Mouse (Mus musculus): ENCODE results near the gene Pbx1. TPM values are rescaled to one million over a fixed set of nuclear protein-coding genes. Genes with fewer than 3 reads are reported as not detected.

Pbx1 gene
- total and polyA plus RNA-seq, 3 experiments, result 0.10 TPM; not detected in 2

DNA sequence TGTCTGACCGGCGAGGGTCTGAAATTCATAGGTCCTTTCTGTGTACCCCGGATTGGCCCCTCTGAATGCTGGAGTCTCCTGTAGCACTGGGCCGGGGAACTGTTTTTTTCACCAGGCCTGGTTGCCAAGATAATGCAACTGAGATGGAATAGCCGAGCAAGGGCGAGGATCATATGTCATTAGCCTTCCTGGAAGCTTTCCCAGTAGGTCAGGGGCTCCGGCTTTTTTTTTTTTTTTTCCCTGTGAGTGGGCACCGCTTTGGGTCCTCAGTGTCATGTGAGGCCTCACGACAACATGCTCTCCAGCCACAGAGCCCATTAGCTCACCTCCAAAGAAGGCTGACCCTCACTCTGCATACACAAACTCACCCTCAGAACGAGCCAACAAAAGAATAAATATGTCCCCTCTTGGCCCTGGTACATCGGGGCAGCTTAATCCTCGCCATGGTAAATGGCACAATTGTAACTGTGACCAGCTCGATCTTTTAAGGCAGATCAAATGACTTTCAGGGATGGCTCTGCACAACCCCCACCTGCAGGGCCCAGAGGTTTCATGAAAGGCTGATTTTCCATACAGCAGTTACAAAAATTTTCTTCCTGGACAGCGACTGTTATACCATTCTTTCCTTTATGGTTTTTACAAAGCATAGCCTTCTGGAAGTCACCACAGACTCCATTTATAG is 44.3 kb upstream of the Pbx1 start:
- Histone ChIP-seq H3K27me3 (ENCODE audit: control insufficient read depth in 1 of 2, insufficient read depth in 2 of 2, low read length in 2 of 2) (no peaks in the 10 kb centered on the region), H3K9ac (ENCODE audit: control insufficient read depth, low read depth, low read length, poor library complexity, severe bottlenecking) (no peak overlapping the region), H3K36me3 (ENCODE audit: control insufficient read depth in 1 of 2, insufficient read depth in 2 of 2, low read length in 2 of 2) (no peaks in the 10 kb centered on the region), H3K79me2 (ENCODE audit: control insufficient read depth, insufficient read depth, low read length, poor library complexity) (no peaks in the 10 kb centered on the region), H3K4me3 (ENCODE audit: control insufficient read depth in 1 of 2, insufficient read depth in 1 of 2, low read depth in 2 of 2, low read length in 2 of 2) (no peak overlapping the region), H3K9me3 (replicated peaks; ENCODE audit: insufficient read depth, low read length) (no peaks in the 10 kb centered on the region), H3K27ac (ENCODE audit: control insufficient read depth, low read depth, low read length) (no peak overlapping the region), H3K4me1 (ENCODE audit: control insufficient read depth in 1 of 2, insufficient read depth in 2 of 2, low read length in 2 of 2) (no peaks in the 10 kb centered on the region)
- no peak for DNase-seq (ENCODE audit: low read depth, low spot score)
- TF ChIP-seq TCF12 (IDR thresholded peaks at IDR 0.05; ENCODE audit: low read depth, low read length), result no peak
- TF ChIP-seq JUND (IDR thresholded peaks at IDR 0.05; ENCODE audit: low read depth, low read length), result no peak
- no peak for TF ChIP-seq POLR2AphosphoS2 (IDR thresholded peaks at IDR 0.05; ENCODE audit: low read length)
- no peak for TF ChIP-seq ZMIZ1 (IDR thresholded peaks at IDR 0.05; ENCODE audit: low read depth, low read length)
- TF ChIP-seq NELFE (IDR thresholded peaks at IDR 0.05; ENCODE audit: low read depth, low read length), result no peak
- no peak for TF ChIP-seq GATA1 (IDR thresholded peaks at IDR 0.05; ENCODE audit: low read depth, low read length)
- no peak for TF ChIP-seq ELF1 (IDR thresholded peaks at IDR 0.05; ENCODE audit: low read depth, low read length)
- no peak for TF ChIP-seq ZNF384 (IDR thresholded peaks at IDR 0.05; ENCODE audit: low read depth, low read length)
- no peak for TF ChIP-seq POLR2A (IDR thresholded peaks at IDR 0.05; ENCODE audit: control insufficient read depth in 1 of 2, insufficient read depth in 1 of 2, low read depth in 1 of 2, low read length in 2 of 2, poor library complexity in 1 of 2)
- no peak for TF ChIP-seq SIN3A (IDR thresholded peaks at IDR 0.05; ENCODE audit: low read length)
- TF ChIP-seq USF1 (IDR thresholded peaks at IDR 0.05; ENCODE audit: low read depth, low read length), result no peak
- no peak for TF ChIP-seq SMC3 (IDR thresholded peaks at IDR 0.05; ENCODE audit: low read depth, low read length)
- TF ChIP-seq MYC (IDR thresholded peaks at IDR 0.05; ENCODE audit: low read depth, low read length), result no peak
- TF ChIP-seq UBTF (IDR thresholded peaks at IDR 0.05; ENCODE audit: borderline replicate concordance, insufficient read depth, low read depth, low read length), result no peak
- no peak for TF ChIP-seq CTCF (IDR thresholded peaks at IDR 0.05 in 2 of 3, conservative IDR thresholded peaks at IDR 0.05 in 1 of 3; ENCODE audit: control insufficient read depth in 1 of 3, insufficient read depth in 1 of 3, low read depth in 2 of 3, low read length in 3 of 3, poor library complexity in 1 of 3, severe bottlenecking in 1 of 3)
- TF ChIP-seq BHLHE40 (IDR thresholded peaks at IDR 0.05; ENCODE audit: borderline replicate concordance, low read depth, low read length), result no peak
- no peak for TF ChIP-seq MAX (IDR thresholded peaks at IDR 0.05; ENCODE audit: low read length)
- TF ChIP-seq RCOR1 (IDR thresholded peaks at IDR 0.05; ENCODE audit: low read depth, low read length), result no peak
- no peak for TF ChIP-seq NRF1 (IDR thresholded peaks at IDR 0.05; ENCODE audit: insufficient read depth, low read depth, low read length, poor library complexity, severe bottlenecking)

DNA sequence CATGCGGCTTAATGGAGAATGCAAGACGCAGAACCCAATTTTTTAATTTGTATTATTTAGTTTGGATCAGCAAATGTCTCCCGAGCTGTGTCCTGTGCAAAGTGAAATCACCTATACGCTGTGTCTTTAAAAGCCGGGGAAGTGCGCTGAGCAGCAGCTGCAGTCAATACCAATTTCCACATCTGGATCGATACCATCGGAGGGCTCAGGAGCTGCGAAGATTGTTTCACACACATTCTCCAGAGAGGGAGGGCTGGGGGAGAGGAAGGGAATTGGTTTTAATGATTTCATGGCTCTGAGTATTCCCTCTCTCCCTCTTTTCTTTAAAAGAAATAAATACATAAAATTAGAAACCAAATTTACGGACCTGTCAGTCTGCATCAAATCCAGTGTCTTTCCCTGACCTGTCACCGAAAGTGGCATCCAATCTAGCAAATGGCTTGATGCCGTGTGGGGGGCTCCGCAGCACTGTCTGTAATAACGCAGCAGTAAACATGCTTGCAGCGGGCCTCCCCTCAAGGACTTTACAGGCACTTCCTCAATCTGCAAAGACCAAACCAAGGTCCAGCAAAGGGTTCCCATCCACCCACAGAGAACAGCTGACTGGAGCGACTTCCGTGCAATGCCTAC is 43.6 kb upstream of the Pbx1 start:
- Histone ChIP-seq H3K4me1 (ENCODE audit: control insufficient read depth in 1 of 2, insufficient read depth in 2 of 2, low read length in 2 of 2) (no peaks in the 10 kb centered on the region), H3K4me3 (ENCODE audit: control insufficient read depth in 1 of 2, insufficient read depth in 1 of 2, low read depth in 2 of 2, low read length in 2 of 2) (no peak overlapping the region), H3K79me2 (ENCODE audit: control insufficient read depth, insufficient read depth, low read length, poor library complexity) (no peaks in the 10 kb centered on the region), H3K36me3 (ENCODE audit: control insufficient read depth in 1 of 2, insufficient read depth in 2 of 2, low read length in 2 of 2) (no peaks in the 10 kb centered on the region), H3K9ac (ENCODE audit: control insufficient read depth, low read depth, low read length, poor library complexity, severe bottlenecking) (no peak overlapping the region), H3K9me3 (replicated peaks; ENCODE audit: insufficient read depth, low read length) (no peaks in the 10 kb centered on the region), H3K27ac (ENCODE audit: control insufficient read depth, low read depth, low read length) (no peak overlapping the region), H3K27me3 (ENCODE audit: control insufficient read depth in 1 of 2, insufficient read depth in 2 of 2, low read length in 2 of 2) (no peaks in the 10 kb centered on the region)
- DNase-seq (ENCODE audit: low read depth, low spot score), result no peak
- TF ChIP-seq E2F4 (IDR thresholded peaks at IDR 0.05; ENCODE audit: borderline replicate concordance, low read depth, low read length) (no peak), POLR2A (IDR thresholded peaks at IDR 0.05; ENCODE audit: control insufficient read depth in 1 of 2, insufficient read depth in 1 of 2, low read depth in 1 of 2, low read length in 2 of 2, poor library complexity in 1 of 2) (no peak), BHLHE40 (IDR thresholded peaks at IDR 0.05; ENCODE audit: borderline replicate concordance, low read depth, low read length) (no peak), MAX (IDR thresholded peaks at IDR 0.05; ENCODE audit: low read length) (no peak), POLR2AphosphoS2 (IDR thresholded peaks at IDR 0.05; ENCODE audit: low read length) (no peak), NELFE (IDR thresholded peaks at IDR 0.05; ENCODE audit: low read depth, low read length) (no peak), USF1 (IDR thresholded peaks at IDR 0.05; ENCODE audit: low read depth, low read length) (no peak), MYB (IDR thresholded peaks at IDR 0.05; ENCODE audit: low read depth, low read length) (no peak), RCOR1 (IDR thresholded peaks at IDR 0.05; ENCODE audit: low read depth, low read length) (no peak), HCFC1 (IDR thresholded peaks at IDR 0.05; ENCODE audit: low read depth, low read length) (no peak), TBP (IDR thresholded peaks at IDR 0.05; ENCODE audit: low read depth, low read length) (no peak), UBTF (IDR thresholded peaks at IDR 0.05; ENCODE audit: borderline replicate concordance, insufficient read depth, low read depth, low read length) (no peak), ELF1 (IDR thresholded peaks at IDR 0.05; ENCODE audit: low read depth, low read length) (no peak), CTCF (IDR thresholded peaks at IDR 0.05 in 2 of 3, conservative IDR thresholded peaks at IDR 0.05 in 1 of 3; ENCODE audit: control insufficient read depth in 1 of 3, insufficient read depth in 1 of 3, low read depth in 2 of 3, low read length in 3 of 3, poor library complexity in 1 of 3, severe bottlenecking in 1 of 3) (no peak), MAFK (IDR thresholded peaks at IDR 0.05; ENCODE audit: borderline replicate concordance, low read depth, low read length) (no peak), KAT2A (conservative IDR thresholded peaks at IDR 0.05; ENCODE audit: low read depth, low read length) (no peak), GABPA (IDR thresholded peaks at IDR 0.05; ENCODE audit: low read depth, low read length) (no peak)

Data from MEL (cell line).